Mouse (Mus musculus) kidney, adult 8-10 months (tissue): ENCODE results near the gene Atp13a2.

Source experiments
- DNase-seq, 2 experiments: peaks; one replicate each; pipeline ENCODE4 v3.0.0; 2022

The Atp13a2 gene

DNA sequence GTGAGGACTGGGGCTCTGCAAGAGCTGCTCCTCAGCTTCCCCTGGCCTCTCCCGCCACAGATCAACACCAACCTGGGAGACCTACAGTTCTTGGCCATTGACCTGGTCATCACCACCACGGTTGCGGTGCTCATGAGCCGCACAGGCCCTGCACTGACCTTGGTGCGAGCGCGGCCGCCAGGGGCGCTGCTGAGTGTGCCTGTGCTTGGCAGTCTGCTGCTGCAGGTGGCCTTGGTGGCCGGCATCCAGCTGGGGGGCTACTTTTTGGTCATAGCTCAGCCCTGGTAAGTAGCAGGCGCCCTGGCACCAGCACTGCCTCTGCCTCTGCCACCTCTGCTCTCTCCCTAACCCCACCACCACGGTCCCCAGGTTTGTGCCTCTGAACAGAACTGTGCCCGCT, 19.3 kb downstream of the Atp13a2 start:
- DNase-seq = no peak

DNA sequence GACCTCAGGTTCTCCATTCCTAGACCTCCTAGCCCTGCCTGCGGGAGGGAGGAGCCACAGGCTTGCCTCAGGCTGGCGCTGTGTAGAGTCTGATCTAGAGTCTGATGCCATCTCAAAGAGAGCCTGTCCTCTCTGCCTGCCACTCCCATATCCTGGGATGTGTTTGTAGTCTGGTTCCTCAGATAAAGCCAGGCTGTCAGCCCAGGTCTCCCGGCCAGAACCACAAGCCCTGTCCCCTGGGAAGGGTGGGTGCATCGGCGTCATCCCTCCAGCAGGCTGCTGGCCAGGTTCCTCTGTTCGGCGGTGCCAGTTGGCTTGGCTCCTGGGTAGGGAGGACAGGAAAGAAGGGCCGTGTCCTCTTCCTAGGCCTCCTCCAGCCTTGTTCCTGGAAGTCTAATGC, 21.4 kb downstream of the Atp13a2 start:
- DNase-seq = peak; percentile 49 to 50

DNA sequence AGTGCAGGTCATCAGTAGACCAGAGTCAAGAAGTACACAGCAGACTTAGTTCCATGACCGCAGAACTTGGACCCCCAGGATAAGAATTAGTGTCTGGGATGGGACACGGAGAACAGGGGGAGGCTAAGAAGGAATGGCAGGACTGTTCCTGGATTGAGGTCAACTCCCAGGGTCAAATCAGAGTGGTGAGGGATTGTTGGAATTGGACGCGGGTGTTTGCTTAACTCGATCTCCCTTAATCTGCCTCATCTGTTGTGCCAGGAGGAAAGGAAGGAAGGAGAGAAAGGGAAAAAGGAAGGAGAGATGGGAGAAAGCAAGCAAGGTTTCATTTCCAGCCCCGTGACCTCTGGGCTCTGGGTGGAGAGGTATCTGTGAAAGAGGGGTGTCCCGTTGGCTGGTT, 23.4 kb downstream of the Atp13a2 start, which contains the start of gene Mfap2:
Gene Mfap2, plus strand, starts transcription at position 301 of the 400 bp plus-strand sequence.
- DNase-seq = no peak

DNA sequence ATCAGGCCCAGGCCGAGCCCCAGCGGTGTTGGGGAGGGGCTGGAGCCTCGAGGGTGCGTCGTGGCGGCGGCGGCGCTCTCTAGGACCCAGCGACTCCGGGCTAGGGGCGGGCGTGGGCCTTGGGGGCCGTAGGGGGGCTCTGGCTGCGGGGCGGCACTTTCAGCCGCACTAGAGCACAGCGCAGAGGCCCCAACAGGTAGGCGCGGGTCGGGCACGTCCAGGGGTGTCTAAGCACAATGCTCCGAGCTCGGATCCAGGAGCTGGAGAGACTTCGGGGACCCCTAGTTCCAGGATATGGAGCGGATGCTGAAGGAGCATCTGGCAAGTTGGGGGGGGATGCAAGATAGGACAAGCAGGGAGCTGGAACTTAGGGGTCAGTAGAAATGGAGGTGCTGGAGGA, 23.9 kb downstream of the Atp13a2 start:
- no peak for DNase-seq

DNA sequence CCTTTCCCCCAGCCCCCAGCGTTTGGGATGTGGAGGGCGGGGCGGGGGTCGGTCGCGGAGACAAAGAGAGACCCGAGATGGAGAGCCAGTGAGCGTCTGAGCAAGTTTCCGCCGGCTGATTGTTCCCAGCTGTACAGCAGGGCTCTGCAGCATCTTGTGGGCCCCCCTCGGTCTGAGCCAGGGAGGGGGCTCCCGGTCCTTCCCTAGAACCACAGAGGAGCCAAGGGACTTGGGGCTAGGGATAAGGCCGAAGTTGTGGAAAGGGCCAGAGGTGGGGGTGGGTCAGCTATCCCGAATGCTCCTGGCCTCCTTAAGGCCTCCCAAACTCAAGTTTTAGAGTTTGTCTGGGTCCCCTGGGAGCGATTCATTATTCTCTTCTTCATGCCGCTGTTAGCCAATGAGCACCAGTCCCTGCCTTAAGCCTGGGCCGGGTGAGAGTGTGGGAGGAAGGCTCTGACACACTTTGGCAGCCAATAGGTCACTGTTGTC, 24.3 kb downstream of the Atp13a2 start:
- DNase-seq = no peak

DNA sequence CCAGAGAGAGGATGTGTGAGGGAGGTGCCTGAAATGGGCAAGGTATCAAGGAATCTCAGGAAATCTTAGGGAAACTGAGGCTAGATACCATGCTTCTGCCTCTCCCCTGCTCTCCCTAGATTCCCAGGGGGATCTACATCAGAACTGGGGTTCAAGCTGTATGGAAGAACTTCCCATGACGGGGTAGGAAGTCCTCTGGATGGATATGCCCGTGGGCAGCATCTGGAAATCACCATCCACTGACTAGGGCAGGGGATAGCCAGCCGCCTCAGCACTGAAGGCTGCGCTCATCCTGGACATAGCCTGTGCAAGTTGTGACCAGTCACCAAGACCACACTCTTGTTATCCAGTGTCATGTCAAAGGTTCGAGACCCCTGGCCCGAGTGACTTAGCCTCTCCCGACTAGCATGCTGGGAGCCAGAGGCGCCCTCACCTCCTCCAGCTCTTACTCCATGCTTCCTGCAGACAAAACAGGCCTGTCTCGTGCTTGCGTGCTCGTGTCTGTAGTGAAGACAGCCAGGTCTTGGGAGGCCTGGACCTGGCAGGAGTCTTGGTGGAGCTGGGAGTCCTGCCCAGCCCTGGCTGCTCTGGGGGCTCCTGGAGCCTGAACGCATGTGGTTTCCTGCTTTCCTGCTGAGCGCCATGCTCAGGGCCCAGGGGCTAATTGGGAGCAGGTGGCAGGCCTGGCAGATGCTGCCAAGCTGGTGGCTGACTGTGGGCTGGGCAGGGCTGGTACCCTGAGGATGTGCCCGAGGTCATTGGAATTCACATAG, 25.1 kb downstream of the Atp13a2 start:
- DNase-seq = no peak

DNA sequence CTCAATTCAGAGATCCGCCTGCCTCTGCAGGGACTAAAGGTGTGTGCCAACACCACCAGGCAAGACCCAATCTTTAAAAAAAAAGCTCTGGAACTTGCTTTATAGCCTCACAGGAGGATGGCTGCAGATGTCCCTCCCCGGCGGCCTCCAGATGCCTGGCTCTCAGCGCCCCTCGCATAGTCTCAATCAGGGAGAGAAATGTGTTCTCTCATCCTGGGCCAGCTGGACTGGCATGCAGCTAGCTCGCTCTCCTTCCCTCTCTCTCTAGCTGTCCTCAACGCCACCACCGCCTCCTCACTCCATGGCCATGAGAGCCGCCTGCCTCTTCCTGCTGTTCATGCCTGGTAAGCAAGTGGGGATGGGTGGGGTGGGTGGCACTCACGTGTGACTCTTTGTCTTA, 25.9 kb downstream of the Atp13a2 start:
- no peak for DNase-seq

DNA sequence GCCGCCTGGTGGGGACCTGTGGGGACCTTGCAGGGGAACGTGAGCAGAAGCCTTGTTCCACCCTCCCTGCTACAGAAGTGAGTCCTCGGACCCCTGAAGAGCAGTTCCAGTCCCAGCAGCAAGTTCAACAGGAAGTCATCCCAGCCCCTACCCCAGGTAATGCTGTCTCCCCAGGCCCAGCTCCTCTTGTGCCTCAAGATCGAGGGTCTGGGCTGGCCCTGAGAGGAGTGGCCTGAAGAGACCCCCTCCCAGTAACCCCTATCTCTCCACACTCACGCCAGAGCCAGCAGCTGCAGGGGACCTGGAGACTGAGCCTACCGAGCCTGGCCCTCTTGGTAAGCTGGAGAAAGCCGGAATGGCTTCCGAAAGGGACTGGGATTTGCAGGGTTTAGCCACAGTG, 27.4 kb downstream of the Atp13a2 start:
- DNase-seq = no peak

DNA sequence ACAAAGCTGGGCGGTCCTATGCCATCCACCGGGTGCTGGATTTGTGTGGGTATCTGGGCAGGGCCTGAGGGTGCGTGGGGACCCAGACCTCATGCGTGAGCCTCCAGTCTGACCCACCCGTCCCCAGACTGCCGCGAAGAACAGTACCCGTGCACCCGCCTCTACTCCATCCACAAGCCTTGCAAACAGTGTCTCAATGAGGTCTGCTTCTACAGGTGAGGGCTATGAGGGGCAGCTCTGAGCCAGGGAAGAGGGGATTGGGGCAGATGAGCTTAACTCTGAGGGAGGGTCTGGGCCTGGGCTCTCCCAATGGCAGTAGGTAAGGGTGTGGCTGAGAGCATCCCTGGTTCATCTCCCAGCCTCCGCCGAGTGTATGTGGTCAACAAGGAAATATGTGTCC, 28.2 kb downstream of the Atp13a2 start:
- DNase-seq = no peak

DNA sequence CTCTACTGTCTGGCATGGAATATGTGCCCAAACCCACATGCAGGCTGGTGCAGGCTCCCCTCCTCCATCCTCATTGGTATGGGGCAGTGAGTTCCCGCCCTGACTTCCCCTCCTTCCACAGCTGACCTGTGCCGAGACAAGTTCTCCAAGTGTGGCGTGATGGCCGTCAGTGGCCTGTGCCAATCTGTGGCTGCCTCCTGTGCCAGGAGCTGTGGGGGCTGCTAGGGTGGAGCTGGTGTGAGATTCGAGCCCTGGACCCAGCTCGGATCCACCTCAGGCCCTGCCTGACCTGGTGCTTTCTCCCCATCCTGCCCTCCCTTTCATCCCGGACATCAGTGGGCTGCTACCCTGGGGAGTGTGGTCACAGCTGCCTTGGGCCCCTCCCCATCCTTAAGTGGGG, 28.7 kb downstream of the Atp13a2 start:
- no peak for DNase-seq

DNA sequence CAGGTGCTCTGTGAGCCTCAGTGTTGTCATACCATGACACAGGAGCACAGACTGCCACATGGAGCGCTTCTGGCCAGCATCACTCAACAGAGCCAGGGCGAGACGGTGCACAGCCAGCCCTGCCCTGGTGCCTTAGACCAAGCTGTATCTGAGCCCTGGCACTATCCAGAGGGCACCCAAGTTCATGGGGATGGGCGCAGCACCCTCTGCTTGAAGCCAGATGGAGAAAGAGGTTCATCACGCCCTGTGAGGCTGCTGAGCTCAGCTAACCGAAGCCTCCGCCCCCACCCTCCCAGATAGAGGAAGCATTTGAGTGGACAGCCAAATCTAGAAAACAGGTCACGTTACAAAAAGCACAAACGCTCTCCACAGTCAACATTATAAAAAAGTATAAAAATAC, 29.6 kb downstream of the Atp13a2 start:
- no peak for DNase-seq

DNA sequence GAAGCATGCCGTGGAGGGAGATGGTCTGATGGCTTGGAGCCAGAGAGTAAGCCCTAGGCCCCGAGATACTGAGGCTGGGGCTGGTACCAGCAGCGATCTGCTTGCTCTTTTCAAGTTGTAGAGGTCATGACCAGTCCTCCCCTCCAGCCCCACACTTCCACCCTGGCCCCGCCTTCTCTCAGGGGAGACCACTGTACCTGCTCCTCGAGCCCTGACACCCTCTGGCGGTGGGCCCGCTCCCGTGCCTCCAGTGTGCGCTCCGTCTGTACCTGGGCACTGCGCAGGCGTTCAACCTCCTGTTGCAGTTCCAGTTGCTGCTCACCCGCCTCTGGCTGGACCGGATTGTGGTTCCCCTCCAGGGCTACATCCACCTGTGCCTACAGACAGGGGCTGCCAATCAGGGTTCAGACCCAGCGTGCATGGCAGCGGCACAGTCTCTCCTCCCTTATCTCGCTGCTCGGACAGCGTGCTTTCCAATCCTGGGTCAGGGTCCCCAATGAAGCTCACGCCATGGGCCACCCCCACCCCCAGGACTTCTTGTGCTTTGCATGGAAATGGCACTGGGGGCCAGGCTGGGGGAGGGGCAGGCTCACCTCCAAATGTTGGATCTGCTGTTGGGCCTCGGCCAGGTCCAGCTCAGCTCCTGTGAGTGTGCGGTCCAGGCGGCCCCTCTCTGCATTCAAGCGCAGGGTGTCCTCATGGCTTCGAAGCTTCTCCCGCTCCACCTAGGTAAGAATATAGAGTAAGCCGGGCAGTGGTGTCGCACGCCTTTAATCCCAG, 31.2 kb downstream of the Atp13a2 start:
- no peak for DNase-seq

DNA sequence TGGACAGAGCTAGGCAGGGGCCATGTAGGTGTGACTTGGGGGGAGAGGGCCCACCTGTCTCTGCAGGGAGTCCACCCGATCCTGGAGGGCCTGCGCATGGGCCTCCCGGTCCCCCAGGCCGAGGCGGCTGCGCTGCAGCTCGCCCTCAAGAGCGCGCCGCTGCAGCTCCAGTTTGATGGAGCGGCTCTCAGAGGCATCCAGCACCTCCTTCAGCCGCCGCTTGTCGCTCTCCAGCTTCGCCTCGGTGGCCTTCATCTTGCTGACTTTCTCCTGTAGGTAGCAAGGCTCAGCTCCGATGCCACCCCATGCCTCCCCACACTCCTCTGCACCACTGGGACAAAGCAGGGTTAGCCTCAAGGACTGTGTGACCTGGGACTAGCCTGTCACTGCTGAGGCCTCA, 33.5 kb downstream of the Atp13a2 start:
- no peak for DNase-seq

DNA sequence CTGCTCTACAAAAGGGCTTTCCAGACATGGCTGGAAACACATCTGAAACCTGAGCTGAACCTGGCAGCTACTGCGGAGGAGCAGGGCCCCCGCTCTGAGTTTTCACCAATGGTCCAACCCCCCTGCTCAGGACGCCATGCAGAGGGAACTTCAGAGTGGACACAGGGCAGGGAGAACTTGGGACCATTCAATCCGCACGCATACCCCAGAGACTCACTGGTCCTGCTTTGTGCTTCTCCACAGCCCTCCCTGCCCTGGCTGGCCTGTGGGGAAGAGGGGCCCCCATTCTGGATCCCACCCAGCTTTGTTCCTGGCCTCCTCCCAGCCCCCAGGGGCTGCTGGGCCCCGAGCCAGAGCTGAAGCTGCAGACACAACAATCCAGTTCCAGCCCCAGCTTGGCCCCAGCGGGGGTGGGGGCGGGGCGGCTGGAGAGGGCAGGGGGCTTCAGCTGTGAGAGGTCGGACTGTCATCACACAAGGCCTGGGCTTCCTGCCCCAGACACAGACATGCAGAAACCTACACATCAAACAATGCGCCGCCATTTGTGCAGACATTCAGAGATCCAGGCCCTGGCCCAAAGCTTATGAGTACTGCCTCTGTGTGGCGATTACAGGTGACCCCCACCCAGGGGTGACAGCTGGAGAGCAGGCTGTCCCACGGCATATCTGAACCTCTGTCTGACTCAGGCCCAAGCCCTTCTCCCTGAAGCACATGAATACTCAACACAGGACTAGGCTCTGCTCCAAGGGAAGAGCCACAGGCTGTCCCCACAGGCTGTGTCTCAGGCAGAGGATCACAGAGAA, 34.3 kb downstream of the Atp13a2 start:
- no peak for DNase-seq

DNA sequence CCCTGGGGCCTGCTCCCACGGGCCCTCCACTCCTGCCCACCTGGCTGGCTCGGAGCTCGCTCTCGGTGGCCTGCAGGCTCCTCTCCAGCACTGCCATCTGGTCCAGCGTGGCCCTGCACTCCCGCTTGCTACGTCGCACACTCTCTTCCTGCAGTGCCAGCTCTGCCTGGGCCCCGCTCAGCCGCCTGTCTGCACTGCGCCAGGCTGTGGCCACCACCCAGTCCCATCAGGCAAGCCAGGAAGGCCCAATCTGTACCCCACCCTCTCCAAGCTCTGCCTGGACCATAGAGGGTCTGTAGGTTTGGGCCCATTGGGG, 34.9 kb downstream of the Atp13a2 start:
- no peak for DNase-seq

DNA sequence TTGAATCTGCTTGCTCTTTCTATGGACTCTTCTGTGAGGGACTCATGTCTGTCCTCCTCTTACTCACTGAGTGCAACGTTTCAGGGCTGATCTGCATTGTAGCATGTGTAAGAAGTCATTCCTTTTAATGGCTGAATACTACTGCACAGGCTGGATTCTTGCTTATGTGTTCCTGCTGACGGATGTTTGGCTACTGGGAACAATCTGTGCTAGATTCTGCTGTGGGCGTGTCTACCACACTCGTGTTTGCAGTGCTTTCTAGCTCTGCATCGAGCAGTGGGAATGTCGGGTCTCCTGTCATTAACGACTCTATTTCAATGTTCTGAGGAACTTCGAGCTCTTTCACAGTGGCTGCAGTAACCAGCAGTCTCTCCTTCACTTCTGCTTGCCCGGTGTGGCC, 37.4 kb downstream of the Atp13a2 start:
- no peak for DNase-seq

DNA sequence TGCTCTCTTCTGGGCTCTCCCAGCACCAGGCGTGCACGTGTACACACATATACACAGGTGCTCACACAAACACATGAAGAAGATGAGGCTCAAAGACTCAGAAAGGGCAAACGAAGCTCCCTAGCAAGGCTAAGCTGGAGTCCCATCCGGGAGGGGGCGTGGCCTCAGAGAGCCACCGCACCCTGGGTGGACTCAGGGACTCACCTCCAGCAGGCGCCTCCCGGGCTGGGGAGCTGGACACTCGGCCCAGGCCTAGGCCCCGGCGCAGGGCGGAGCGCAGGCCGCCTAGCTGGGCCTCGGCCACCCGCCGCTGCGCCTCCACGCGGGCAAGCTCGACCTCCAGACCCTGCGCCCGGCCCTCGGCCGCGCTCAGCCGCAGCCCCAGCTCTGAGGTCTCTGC, 38.3 kb downstream of the Atp13a2 start:
- no peak for DNase-seq

DNA sequence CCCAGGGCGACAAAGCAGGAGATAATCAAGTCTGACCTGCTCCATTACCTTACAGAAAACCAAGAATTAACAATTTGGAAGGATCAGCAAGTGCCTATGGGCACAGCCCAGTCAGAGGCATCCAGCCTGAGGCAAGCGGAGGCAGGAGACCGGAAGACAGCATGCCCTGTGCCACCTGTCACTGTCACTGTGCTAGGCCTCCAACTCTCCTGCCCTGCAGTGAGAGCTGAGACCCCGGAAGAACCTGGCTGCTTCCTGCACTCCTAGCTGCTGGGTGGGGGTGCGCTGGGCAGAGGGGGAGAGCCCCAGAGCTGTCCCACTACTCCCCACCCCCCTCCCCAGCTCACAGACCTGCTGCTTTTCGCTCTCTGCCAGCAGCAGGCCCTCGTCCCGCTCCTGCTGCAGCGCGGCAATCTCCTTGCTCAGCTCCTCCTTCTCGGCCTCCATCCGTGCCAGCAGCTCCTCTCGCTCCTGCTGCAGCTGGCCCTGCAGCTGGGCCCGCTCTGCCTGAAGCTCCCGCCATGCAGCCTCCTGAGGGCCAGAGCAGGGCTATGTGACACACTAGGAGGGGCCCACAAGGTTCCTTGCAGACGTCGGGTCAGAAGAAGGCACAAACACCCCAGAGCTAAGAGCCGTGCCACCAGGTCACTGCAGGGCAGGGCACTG, 44.0 kb downstream of the Atp13a2 start:
- DNase-seq = no peak

DNA sequence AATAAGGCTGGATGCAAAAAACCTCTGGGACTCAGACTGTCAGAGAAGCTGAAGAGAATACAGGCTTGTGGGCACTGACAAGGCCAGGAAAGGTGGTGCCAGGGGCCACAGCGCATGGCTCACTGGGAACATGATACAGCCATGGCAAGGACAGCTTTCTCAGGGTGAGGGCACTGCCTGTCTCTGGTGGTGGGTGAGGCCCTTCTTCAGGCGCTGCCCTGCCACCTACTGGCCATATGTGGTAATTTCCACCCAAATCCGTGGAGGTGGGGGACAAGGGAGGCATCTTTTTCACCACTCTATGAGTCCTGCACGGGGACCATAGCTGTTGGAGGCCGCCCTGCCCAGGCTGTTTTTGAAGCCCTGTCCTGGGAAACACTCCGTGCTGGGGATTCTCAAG, 45.1 kb downstream of the Atp13a2 start:
- peak; percentile 48 to 72 for DNase-seq

DNA sequence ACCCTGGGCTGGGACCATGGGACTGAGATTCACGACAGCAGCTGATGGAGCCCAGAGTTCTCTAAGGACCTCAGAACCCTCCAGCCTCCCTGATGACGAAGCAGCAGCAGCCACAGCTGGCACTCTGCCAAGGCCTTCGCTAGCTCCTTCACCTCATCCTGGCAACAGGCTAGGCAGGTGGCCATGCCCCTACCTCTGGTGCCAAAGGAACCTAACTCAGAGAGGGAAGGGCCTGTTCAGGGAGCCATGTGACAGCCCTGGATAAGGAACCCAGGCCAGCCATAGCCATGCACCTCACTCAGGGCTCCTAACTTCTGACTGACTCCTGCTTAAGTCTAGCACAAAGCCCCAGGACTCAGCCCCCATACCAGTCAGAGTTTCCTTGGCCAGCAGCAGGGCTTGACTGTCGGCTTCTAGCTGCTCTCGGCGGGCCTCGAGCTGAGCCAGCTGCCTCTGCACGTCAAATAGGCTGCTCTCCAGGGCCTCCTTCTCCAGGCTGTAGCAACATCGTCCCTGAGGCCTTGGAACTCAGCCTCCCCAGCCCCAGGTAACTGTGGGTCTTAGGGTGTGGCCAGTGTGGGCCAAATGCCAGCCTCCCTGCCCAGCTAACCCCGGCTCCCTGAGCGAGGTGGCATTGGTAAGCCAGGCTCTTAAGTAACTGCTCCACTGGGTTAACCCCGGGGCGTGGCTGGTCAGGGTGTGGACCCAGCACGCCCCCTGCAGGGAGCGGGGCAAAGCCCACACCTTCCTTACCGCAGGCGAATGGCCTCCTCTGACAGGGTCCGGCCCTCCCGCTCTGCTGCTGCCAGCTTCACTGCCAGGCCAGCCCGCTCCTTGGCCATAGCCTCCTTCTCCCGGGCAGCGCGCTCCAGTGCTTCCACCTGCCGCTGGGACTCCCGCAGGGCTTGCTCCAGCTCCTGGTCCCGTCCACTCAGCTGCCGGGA, 47.2 kb downstream of the Atp13a2 start:
- DNase-seq = peak; percentile 73 to 80

DNA sequence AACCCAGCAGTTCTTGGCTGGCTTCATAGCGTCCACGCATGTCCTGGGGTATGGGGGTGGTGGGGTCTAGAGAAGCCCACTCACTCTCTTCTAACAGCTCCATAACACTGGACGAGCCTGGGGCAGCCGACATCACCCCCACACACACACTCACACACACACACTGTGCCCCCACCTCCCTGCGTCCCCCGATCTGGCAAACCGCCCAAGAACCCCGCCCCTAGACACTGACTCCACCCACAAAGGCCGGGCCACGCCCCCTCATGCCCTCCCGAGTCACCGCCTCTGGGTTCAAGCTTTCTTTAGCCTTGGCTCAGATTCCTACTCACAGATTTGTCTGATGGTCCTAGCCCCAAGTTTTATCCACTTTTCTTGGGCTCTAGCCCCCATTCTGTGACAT, 54.4 kb downstream of the Atp13a2 start:
- DNase-seq = peak in 1 of 2 experiments; percentile 28

DNA sequence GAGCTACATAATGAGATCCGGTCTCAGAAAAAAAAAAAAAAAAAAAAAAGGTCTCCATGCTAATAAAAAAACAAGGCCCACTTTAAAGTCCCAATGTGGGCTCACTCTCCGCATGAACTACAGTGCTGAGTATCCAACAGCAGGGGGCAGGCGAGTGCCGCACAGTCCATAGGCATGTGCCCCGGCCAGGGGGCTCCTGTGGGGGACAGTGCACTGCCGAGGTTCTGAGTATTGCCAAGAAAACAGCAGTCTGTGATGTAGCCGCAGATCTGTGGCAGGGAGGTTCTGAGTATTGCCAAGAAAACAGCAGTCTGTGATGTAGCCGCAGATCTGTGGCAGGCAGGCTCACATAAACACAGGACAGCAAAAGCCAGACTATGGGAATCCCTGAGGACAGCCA, 58.1 kb downstream of the Atp13a2 start:
- DNase-seq = peak in 1 of 2 experiments; percentile 45
